Mouse (Mus musculus) E14TG2a.4 (cell line): Measurements from ENCODE around the gene Fars2.

Experiments used
- H3K27me3 ChIP-seq: 2 replicates; pipeline ENCODE4 v1.6.1; 2014; ENCODE audit warnings: low read length, control low read depth; ENCODE audit not compliant: insufficient read depth
- H3K36me3 ChIP-seq: 2 replicates; pipeline ENCODE4 v1.6.1; 2014; ENCODE audit warnings: low read length, control low read depth; ENCODE audit not compliant: insufficient read depth
- H3K4me1 ChIP-seq: replicated peaks from 2 replicates; pipeline ENCODE4 v1.6.1; 2014; ENCODE audit warnings: low read depth, low read length, control low read depth
- H3K4me3 ChIP-seq: replicated peaks from 2 replicates; pipeline ENCODE4 v1.5.1; 2014; ENCODE audit warnings: mild to moderate bottlenecking, low read length
- H3K9me3 ChIP-seq: 2 replicates; pipeline ENCODE4 v1.6.1; 2014; ENCODE audit warnings: low read length, control low read depth
- CTCF ChIP-seq: conservative IDR thresholded peaks from 2 replicates; pipeline ENCODE4 v1.5.1; 2014; ENCODE audit warnings: low read length
- NANOG ChIP-seq: IDR thresholded peaks from 2 replicates; pipeline ENCODE4 v1.6.1; 2014; ENCODE audit warnings: borderline replicate concordance, low read length, mixed read lengths
- POU5F1 ChIP-seq: IDR thresholded peaks from 2 replicates; pipeline ENCODE4 v1.6.1; 2014; ENCODE audit warnings: low read length, borderline replicate concordance

Fars2 gene

DNA sequence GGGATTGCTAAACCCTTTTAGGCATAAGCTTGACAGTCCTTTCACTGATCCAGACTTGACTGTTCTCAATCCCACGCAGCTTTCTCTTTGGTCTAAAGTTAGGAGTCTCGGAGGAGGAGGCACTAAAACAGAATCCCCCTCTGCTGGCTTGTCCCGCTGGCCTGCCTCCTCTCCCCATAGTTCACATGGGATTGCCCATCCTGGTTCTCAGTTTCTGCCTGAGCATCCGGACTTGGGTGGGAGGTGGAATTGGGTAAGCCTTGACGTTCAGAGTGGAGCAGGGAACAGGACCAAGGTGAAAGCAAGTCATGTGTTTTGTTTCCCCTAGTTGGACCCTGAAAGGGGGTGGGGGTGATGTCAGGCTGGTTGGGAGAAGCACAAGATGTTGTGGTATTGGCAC is 415.9 kb downstream of the Fars2 start:
- H3K4me1 ChIP-seq, result peaks cover under 1% of the 10 kb centered on the region; the same call in 1 of the 2 replicates
- H3K4me3 ChIP-seq, result no peak overlapping the region
- H3K27me3 ChIP-seq, result no peaks in the 10 kb centered on the region
- no peaks in the 10 kb centered on the region for H3K9me3 ChIP-seq
- TF ChIP-seq CTCF (no peak), POU5F1 (no peak)
- no peaks in the 10 kb centered on the region for H3K36me3 ChIP-seq

GRCm38 (mm10) chr13:36533518-36533917 is 416.3 kb downstream of the Fars2 start:
- TF ChIP-seq CTCF, result no peak
- TF ChIP-seq POU5F1, result no peak
- TF ChIP-seq NANOG, result no peak
- Histone ChIP-seq H3K27me3 (no peaks in the 10 kb centered on the region), H3K9me3 (no peaks in the 10 kb centered on the region), H3K4me3 (no peak overlapping the region), H3K4me1 (peaks cover 3% of the 10 kb centered on the region; the same call in 1 of the 2 replicates), H3K36me3 (no peaks in the 10 kb centered on the region)

DNA sequence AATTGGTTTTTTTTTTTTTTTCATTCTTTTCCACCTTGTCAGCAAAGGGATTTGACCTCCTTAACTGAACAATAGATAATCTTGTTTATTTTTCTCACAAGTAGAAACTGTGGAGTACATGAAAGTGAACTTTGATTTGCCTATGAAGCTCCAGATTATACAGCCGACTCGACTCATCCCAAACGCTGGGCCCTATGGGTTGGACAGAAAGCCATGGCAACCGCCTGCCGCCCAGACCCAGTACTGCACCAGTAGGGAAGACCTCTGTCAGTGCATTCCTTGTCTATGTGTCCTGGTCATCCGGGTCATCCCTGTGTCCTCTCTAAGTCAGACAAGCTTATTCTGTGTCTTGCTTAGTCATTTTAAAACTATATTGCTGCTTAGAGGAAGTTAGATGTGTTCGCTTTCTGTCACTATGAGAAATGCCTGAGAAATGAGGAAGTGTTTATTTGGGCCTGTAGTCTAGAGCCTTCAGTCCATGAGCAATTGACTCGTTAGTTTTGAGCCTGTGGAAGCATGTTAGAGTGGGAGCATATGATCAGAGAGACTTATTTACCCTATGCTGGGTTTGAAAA is 416.8 kb downstream of the Fars2 start:
- H3K4me3 ChIP-seq, result no peak overlapping the region
- no peaks in the 10 kb centered on the region for H3K27me3 ChIP-seq

GRCm38 (mm10) chr13:36537580-36537979 is 420.4 kb downstream of the Fars2 start:
- H3K27me3 ChIP-seq, result no peaks in the 10 kb centered on the region

More for the DNA sequence above, 416.8 kb downstream of the Fars2 start:
- Histone ChIP-seq H3K36me3 (no peaks in the 10 kb centered on the region), H3K4me1 (peaks cover 3% of the 10 kb centered on the region; the same call in 1 of the 2 replicates), H3K9me3 (no peaks in the 10 kb centered on the region)
- TF ChIP-seq NANOG (no peak), CTCF (no peak), POU5F1 (no peak)

GRCm38 (mm10) chr13:36538385-36538784 is 421.2 kb downstream of the Fars2 start:
- TF ChIP-seq POU5F1, result no peak
- TF ChIP-seq NANOG, result no peak
- no peak for TF ChIP-seq CTCF
- no peaks in the 10 kb centered on the region for H3K36me3 ChIP-seq
- no peaks in the 10 kb centered on the region for H3K27me3 ChIP-seq
- H3K9me3 ChIP-seq, result no peaks in the 10 kb centered on the region
- peaks cover 3% of the 10 kb centered on the region; the same call in 1 of the 2 replicates for H3K4me1 ChIP-seq
- H3K4me3 ChIP-seq, result no peak overlapping the region

More at GRCm38 (mm10) chr13:36537580-36537979, 420.4 kb downstream of the Fars2 start:
- TF ChIP-seq NANOG (no peak), CTCF (no peak), POU5F1 (no peak)
- H3K36me3 ChIP-seq, result no peaks in the 10 kb centered on the region
- no peak overlapping the region for H3K4me3 ChIP-seq
- H3K4me1 ChIP-seq, result peaks cover 3% of the 10 kb centered on the region; the same call in 1 of the 2 replicates
- no peaks in the 10 kb centered on the region for H3K9me3 ChIP-seq

DNA sequence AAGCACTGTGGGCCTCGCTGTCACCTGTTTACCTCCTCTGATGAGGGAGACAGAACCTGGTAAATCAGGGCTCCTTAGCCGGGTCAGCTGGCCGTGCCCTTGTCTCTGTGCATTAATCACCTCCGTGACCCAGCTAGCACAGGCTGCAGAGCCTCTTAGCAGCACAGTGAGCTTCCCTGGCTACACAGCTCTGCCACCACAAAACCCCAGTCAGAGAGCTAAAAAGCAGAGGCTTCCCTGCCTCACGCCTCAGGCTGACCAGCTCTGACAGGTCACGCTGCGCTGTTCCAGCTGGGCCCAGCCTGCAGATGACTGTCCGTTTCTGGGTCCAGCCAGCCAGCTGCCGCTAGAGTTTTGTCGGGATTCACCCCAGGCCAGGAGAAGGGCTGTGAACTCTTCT is 423.0 kb downstream of the Fars2 start:
- no peaks in the 10 kb centered on the region for H3K36me3 ChIP-seq
- no peaks in the 10 kb centered on the region for H3K27me3 ChIP-seq
- H3K9me3 ChIP-seq, result no peaks in the 10 kb centered on the region
- H3K4me3 ChIP-seq, result no peak overlapping the region
- no peak for TF ChIP-seq NANOG
- TF ChIP-seq CTCF, result no peak
- no peak for TF ChIP-seq POU5F1
- peaks cover 3% of the 10 kb centered on the region; the same call in 1 of the 2 replicates for H3K4me1 ChIP-seq

GRCm38 (mm10) chr13:36541287-36541780 is 424.1 kb downstream of the Fars2 start:
- no peaks in the 10 kb centered on the region for H3K36me3 ChIP-seq
- H3K4me1 ChIP-seq, result peaks cover 3% of the 10 kb centered on the region; the same call in 1 of the 2 replicates
- no peak for TF ChIP-seq NANOG
- TF ChIP-seq POU5F1, result no peak
- TF ChIP-seq CTCF, result no peak
- H3K4me3 ChIP-seq, result no peak overlapping the region
- 0 out of 2 replicates have a peak, but pooled peaks cover 4% of the 10 kb centered on the region for H3K9me3 ChIP-seq
- no peaks in the 10 kb centered on the region for H3K27me3 ChIP-seq

GRCm38 (mm10) chr13:36550694-36551093 is 433.5 kb downstream of the Fars2 start:
- Histone ChIP-seq H3K9me3 (peaks cover 10% of the 10 kb centered on the region; the same call in 1 of the 2 replicates), H3K27me3 (peaks cover 4% of the 10 kb centered on the region; the same call in 1 of the 2 replicates), H3K4me3 (no peak overlapping the region), H3K4me1 (peaks cover 3% of the 10 kb centered on the region; the same call in 1 of the 2 replicates), H3K36me3 (no peaks in the 10 kb centered on the region)
- TF ChIP-seq POU5F1 (no peak), NANOG (no peak), CTCF (no peak)

GRCm38 (mm10) chr13:36552522-36553246 is 435.5 kb downstream of the Fars2 start:
- no peak overlapping the region for H3K4me3 ChIP-seq
- H3K36me3 ChIP-seq, result no peaks in the 10 kb centered on the region
- H3K27me3 ChIP-seq, result peaks cover 4% of the 10 kb centered on the region; the same call in 1 of the 2 replicates
- H3K4me1 ChIP-seq, result peaks cover 3% of the 10 kb centered on the region; the same call in 1 of the 2 replicates
- no peaks in the 10 kb centered on the region for H3K9me3 ChIP-seq
- no peak for TF ChIP-seq NANOG
- TF ChIP-seq POU5F1, result no peak
- TF ChIP-seq CTCF, result no peak
